Mouse (Mus musculus): ENCODE measurements around the gene Pcdh8. TPM values are rescaled to one million over a fixed set of nuclear protein-coding genes. Genes with fewer than 3 reads are reported as not detected.
A peak's percentile ranks its signal among the peaks of the same experiment; 100 is the strongest.

Gene Pcdh8
- polyA plus RNA-seq, 1 experiment from 2014 or later: 1.6 TPM

GRCm38 (mm10) chr14:79754601-79755222 is 16.4 kb downstream of the Pcdh8 start:
- no peak for ATAC-seq (ENCODE audit: low FRiP score, low TSS enrichment)
- H3K9me3 ChIP-seq (ENCODE audit: low read length): no peaks in the 10 kb centered on the region
- H3K4me2 ChIP-seq (replicated peaks; ENCODE audit: low read depth, low read length): no peak overlapping the region
- 42% methylated on average over 13 of the region's 13 CpGs for WGBS
- no peaks in the 10 kb centered on the region for H3K36me3 ChIP-seq (ENCODE audit: insufficient read depth, low read length)
- H3K27me3 ChIP-seq (ENCODE audit: insufficient read depth, low read length): no peaks in the 10 kb centered on the region
- no peak overlapping the region for H3K27ac ChIP-seq (ENCODE audit: low read length)
- no peak overlapping the region for H3K9ac ChIP-seq (replicated peaks; ENCODE audit: low read length)
- no peak overlapping the region for H3K4me3 ChIP-seq (ENCODE audit: low read length)
- H3K4me1 ChIP-seq (ENCODE audit: insufficient read depth, low read length): no peaks in the 10 kb centered on the region

GRCm38 (mm10) chr14:79754157-79754556 is 17.0 kb downstream of the Pcdh8 start:
- no peak overlapping the region for H3K4me3 ChIP-seq (ENCODE audit: low read length)
- H3K4me1 ChIP-seq (ENCODE audit: insufficient read depth, low read length): no peaks in the 10 kb centered on the region
- H3K9me3 ChIP-seq (ENCODE audit: low read length): no peaks in the 10 kb centered on the region
- WGBS: 49% methylated on average over 3 of the region's 3 CpGs
- no peak for ATAC-seq (ENCODE audit: low FRiP score, low TSS enrichment)
- H3K27me3 ChIP-seq (ENCODE audit: insufficient read depth, low read length): no peaks in the 10 kb centered on the region
- no peaks in the 10 kb centered on the region for H3K36me3 ChIP-seq (ENCODE audit: insufficient read depth, low read length)
- no peak overlapping the region for H3K9ac ChIP-seq (replicated peaks; ENCODE audit: low read length)
- H3K4me2 ChIP-seq (replicated peaks; ENCODE audit: low read depth, low read length): no peak overlapping the region
- no peak overlapping the region for H3K27ac ChIP-seq (ENCODE audit: low read length)

GRCm38 (mm10) chr14:79753733-79754132 is 17.4 kb downstream of the Pcdh8 start:
- no peaks in the 10 kb centered on the region for H3K27me3 ChIP-seq (ENCODE audit: insufficient read depth, low read length)
- H3K36me3 ChIP-seq (ENCODE audit: insufficient read depth, low read length): no peaks in the 10 kb centered on the region
- H3K27ac ChIP-seq (ENCODE audit: low read length): no peak overlapping the region
- no peak for ATAC-seq (ENCODE audit: low FRiP score, low TSS enrichment)
- H3K9me3 ChIP-seq (ENCODE audit: low read length): no peaks in the 10 kb centered on the region
- no peak overlapping the region for H3K4me2 ChIP-seq (replicated peaks; ENCODE audit: low read depth, low read length)
- no peaks in the 10 kb centered on the region for H3K4me1 ChIP-seq (ENCODE audit: insufficient read depth, low read length)
- H3K9ac ChIP-seq (replicated peaks; ENCODE audit: low read length): no peak overlapping the region
- WGBS: 71% methylated on average over 7 of the region's 7 CpGs
- H3K4me3 ChIP-seq (ENCODE audit: low read length): no peak overlapping the region

- Histone ChIP-seq H3K4me2 (replicated peaks; ENCODE audit: low read depth, low read length) (no peak overlapping the region), H3K9me3 (ENCODE audit: low read length) (no peaks in the 10 kb centered on the region), H3K27me3 (ENCODE audit: insufficient read depth, low read length) (no peaks in the 10 kb centered on the region), H3K36me3 (ENCODE audit: insufficient read depth, low read length) (no peaks in the 10 kb centered on the region), H3K27ac (ENCODE audit: low read length) (no peak overlapping the region), H3K4me3 (ENCODE audit: low read length) (no peak overlapping the region), H3K4me1 (ENCODE audit: insufficient read depth, low read length) (peaks cover 6% of the 10 kb centered on the region), H3K9ac (replicated peaks; ENCODE audit: low read length) (no peak overlapping the region)
- WGBS: 55% methylated on average over 3 of the region's 3 CpGs
- no peak for ATAC-seq (ENCODE audit: low FRiP score, low TSS enrichment)
Measured at GRCm38 (mm10) chr14:79740515-79740914, 30.6 kb downstream of the Pcdh8 start.

- Histone ChIP-seq H3K9me3 (ENCODE audit: low read length) (no peaks in the 10 kb centered on the region), H3K4me1 (ENCODE audit: insufficient read depth, low read length) (peaks cover 6% of the 10 kb centered on the region), H3K4me2 (replicated peaks; ENCODE audit: low read depth, low read length) (no peak overlapping the region), H3K4me3 (ENCODE audit: low read length) (no peak overlapping the region), H3K27ac (ENCODE audit: low read length) (no peak overlapping the region), H3K36me3 (ENCODE audit: insufficient read depth, low read length) (no peaks in the 10 kb centered on the region), H3K27me3 (ENCODE audit: insufficient read depth, low read length) (no peaks in the 10 kb centered on the region), H3K9ac (replicated peaks; ENCODE audit: low read length) (no peak overlapping the region)
- WGBS: 68% methylated on average over 9 of the region's 9 CpGs
- no peak for ATAC-seq (ENCODE audit: low FRiP score, low TSS enrichment)
Measured at GRCm38 (mm10) chr14:79738441-79738840, 32.7 kb downstream of the Pcdh8 start.

- Histone ChIP-seq H3K36me3 (ENCODE audit: insufficient read depth, low read length) (no peaks in the 10 kb centered on the region), H3K4me3 (ENCODE audit: low read length) (no peak overlapping the region), H3K27ac (ENCODE audit: low read length) (no peak overlapping the region), H3K9me3 (ENCODE audit: low read length) (no peaks in the 10 kb centered on the region), H3K4me2 (replicated peaks; ENCODE audit: low read depth, low read length) (no peak overlapping the region), H3K9ac (replicated peaks; ENCODE audit: low read length) (no peak overlapping the region), H3K4me1 (ENCODE audit: insufficient read depth, low read length) (peaks cover 6% of the 10 kb centered on the region), H3K27me3 (ENCODE audit: insufficient read depth, low read length) (no peaks in the 10 kb centered on the region)
- no peak for ATAC-seq (ENCODE audit: low FRiP score, low TSS enrichment)
- WGBS: 60% methylated on average over 9 of the region's 9 CpGs
Measured at GRCm38 (mm10) chr14:79737642-79738379, 33.3 kb downstream of the Pcdh8 start.

GRCm38 (mm10) chr14:79736781-79737180 is 34.3 kb downstream of the Pcdh8 start:
- Histone ChIP-seq H3K4me1 (ENCODE audit: insufficient read depth, low read length) (peaks cover 6% of the 10 kb centered on the region), H3K27me3 (ENCODE audit: insufficient read depth, low read length) (no peaks in the 10 kb centered on the region), H3K9ac (replicated peaks; ENCODE audit: low read length) (no peak overlapping the region), H3K9me3 (ENCODE audit: low read length) (no peaks in the 10 kb centered on the region), H3K36me3 (ENCODE audit: insufficient read depth, low read length) (no peaks in the 10 kb centered on the region), H3K4me3 (ENCODE audit: low read length) (no peak overlapping the region), H3K4me2 (replicated peaks; ENCODE audit: low read depth, low read length) (no peak overlapping the region), H3K27ac (ENCODE audit: low read length) (no peak overlapping the region)
- peak; percentile 35; the same call in 1 of the 2 replicates for ATAC-seq (ENCODE audit: low FRiP score, low TSS enrichment)
- WGBS: 43% methylated on average over 6 of the region's 6 CpGs

GRCm38 (mm10) chr14:79733501-79733900 is 37.6 kb downstream of the Pcdh8 start:
- Histone ChIP-seq H3K36me3 (ENCODE audit: insufficient read depth, low read length) (no peaks in the 10 kb centered on the region), H3K4me3 (ENCODE audit: low read length) (no peak overlapping the region), H3K27me3 (ENCODE audit: insufficient read depth, low read length) (no peaks in the 10 kb centered on the region), H3K27ac (ENCODE audit: low read length) (no peak overlapping the region), H3K4me1 (ENCODE audit: insufficient read depth, low read length) (peaks cover 6% of the 10 kb centered on the region), H3K4me2 (replicated peaks; ENCODE audit: low read depth, low read length) (no peak overlapping the region), H3K9me3 (ENCODE audit: low read length) (no peaks in the 10 kb centered on the region), H3K9ac (replicated peaks; ENCODE audit: low read length) (no peak overlapping the region)
- no peak for ATAC-seq (ENCODE audit: low FRiP score, low TSS enrichment)
- WGBS: 75% methylated on average over 6 of the region's 6 CpGs

GRCm38 (mm10) chr14:79728811-79729210 is 42.3 kb downstream of the Pcdh8 start:
- H3K9ac ChIP-seq (replicated peaks; ENCODE audit: low read length): no peak overlapping the region
- no peaks in the 10 kb centered on the region for H3K9me3 ChIP-seq (ENCODE audit: low read length)
- H3K4me3 ChIP-seq (ENCODE audit: low read length): no peak overlapping the region
- H3K4me2 ChIP-seq (replicated peaks; ENCODE audit: low read depth, low read length): no peak overlapping the region
- no peaks in the 10 kb centered on the region for H3K27me3 ChIP-seq (ENCODE audit: insufficient read depth, low read length)
- 72% methylated on average over 6 of the region's 6 CpGs for WGBS
- no peaks in the 10 kb centered on the region for H3K4me1 ChIP-seq (ENCODE audit: insufficient read depth, low read length)
- ATAC-seq (ENCODE audit: low FRiP score, low TSS enrichment): no peak
- H3K36me3 ChIP-seq (ENCODE audit: insufficient read depth, low read length): no peaks in the 10 kb centered on the region
- H3K27ac ChIP-seq (ENCODE audit: low read length): no peak overlapping the region

GRCm38 (mm10) chr14:79724002-79724681 is 47.0 kb downstream of the Pcdh8 start:
- Histone ChIP-seq H3K4me2 (replicated peaks; ENCODE audit: low read depth, low read length) (no peak overlapping the region), H3K9ac (replicated peaks; ENCODE audit: low read length) (no peak overlapping the region), H3K4me1 (ENCODE audit: insufficient read depth, low read length) (no peaks in the 10 kb centered on the region; the same call in 1 of the 2 replicates), H3K9me3 (ENCODE audit: low read length) (no peaks in the 10 kb centered on the region), H3K4me3 (ENCODE audit: low read length) (no peak overlapping the region), H3K27ac (ENCODE audit: low read length) (no peak overlapping the region), H3K36me3 (ENCODE audit: insufficient read depth, low read length) (no peaks in the 10 kb centered on the region), H3K27me3 (ENCODE audit: insufficient read depth, low read length) (no peaks in the 10 kb centered on the region)
- 86% methylated on average over 18 of the region's 18 CpGs for WGBS
- ATAC-seq (ENCODE audit: low FRiP score, low TSS enrichment): no peak
